Mouse (Mus musculus) left cerebral cortex, adult 9 months (tissue): ENCODE results near the gene Kcnd1.
A peak's percentile ranks its signal among the peaks of the same experiment; 100 is the strongest.
"Not testable (repeated sequence)": the region's sequence is repeated elsewhere in the genome, so short reads cannot be mapped to it uniquely, and the experiment has no call there.

Experiments
- DNase-seq, 2 experiments: peaks; one replicate each; pipeline ENCODE4 v3.0.0; 2022; ENCODE audit warnings: low spot score in 2 of 2

Kcnd1 gene

DNA sequence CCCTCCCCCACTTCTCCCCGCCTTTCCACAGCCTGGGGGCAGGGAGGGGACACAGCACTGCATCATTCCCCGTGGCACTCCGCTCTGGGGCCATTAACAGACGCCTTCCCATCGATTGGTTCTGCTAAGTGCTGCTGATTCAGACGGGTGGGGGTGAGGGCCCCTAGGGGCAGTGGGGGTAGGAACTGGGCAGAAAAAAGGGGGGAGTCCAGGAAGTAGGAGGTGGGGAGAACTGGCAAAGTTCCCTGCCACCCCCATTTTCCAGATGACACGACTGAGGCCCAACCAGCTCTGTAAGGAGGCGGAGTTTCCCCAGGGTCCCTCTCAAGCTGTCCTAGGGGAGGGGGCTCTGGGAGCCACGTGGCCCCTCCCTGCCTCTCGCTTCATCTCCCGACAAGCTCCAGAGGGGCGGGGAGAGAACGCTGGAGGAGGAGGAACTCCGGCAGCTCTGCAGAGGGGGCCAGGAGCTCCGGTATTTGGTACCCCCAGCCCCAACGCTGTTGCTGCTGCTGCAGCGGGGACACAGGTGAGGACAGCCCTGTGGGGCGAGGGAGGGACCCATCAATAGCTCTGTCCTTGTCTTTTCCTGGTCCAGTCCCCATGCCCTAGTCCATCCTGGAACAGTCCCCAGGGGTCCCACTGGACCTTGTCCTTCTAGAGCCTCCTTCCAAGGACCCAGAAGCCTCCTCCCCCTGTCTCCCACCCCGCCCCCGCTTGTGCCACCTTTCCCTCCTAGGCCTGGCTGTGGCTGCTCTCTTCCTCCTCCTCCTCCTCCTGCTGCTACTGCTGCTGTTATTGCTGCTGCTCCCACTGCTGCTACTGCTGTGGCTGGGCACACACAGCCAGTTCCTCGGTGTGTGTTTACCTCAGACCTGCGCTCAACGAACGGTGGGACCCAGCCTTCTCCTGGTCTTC is at the start of gene Kcnd1:
Gene Kcnd1, plus strand, starts transcription at position 425 of the 915 bp plus-strand sequence.
- DNase-seq: peak; percentile 24 to 26

DNA sequence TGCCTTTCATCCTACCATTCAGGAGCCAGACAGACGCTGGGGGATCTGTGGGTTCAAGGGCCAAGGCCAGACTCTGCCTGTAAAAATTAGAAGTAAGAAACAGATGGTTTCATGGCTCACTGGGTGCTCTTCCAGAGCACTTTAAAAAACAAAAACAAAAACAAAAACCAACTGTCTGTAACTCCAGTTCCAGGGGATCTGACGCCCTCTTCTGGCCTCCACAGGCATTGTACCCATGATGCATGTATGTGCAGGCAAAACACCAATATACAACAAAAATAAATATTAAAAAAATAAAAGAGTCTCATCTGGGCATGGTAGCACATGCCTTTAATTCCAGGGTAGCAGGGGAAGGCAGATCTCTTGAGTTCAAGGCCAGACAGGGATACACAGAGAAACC is 49.3 kb upstream of the Kcnd1 start:
- DNase-seq: no peak

DNA sequence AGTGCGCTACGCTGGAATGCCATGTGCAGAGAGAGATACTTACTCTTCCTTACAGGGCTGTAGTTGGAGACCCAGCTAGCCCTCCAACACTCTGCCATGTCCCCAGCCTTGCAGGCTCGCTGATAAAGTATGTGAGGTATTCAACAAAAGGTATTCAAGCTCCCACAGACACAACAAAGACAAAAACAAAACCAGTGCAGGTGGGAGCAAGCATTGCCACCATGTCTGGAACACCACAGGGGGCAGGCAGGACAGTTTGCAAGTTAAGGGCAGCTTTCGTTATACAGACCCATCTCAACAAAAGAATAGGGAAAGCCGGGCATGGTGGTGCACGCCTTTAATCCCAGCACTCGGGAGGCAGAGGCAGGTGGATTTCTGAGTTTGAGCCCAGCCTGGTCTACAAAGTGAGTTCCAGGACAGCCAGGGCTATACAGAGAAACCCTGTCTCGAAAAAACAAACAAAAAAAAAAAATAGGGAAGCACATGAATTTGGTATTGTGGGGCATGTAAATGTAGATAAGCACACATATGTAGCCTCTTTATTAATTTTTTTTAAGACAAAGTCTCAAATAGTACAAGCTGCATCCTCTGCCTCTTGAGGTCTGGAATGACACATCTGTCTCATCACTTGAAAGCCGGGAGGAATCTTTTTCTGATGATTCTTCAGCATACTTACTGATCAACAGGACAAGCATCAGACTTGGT is 46.4 kb upstream of the Kcnd1 start:
- DNase-seq: no peak

DNA sequence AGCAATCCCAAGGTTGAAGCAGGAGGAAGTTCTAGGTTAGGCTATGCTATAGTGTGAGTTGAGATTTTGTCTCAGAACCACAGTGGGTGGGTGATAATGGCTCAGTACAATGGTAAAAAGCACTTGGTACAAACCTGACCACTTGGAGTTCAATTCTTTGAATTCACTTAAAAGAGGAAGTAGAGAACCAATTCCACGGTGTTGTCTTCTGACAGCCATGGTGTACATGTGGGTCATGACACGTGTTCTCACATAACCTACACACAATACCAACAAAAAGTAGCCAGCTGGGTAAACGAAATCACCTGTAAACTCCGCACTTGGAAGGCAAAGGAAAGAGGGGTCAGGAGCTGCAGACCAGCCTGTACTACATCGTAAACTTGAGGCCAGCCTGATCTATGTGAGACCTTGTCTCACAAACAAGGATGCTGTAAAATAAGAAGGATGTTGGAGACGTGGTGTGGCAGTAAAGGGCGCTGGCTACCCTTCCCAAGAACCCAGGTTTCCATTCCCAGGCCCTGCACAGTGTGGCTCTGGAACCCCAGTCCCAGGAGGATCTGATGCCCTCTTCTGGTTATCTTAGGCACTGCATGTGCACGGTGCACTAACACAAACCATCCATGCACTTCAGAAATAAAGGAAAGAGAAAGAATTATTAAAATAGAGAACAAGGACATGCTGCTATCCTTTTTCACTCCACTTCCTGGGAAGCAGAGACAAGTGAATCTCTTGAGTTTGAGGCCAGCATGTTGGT is 45.6 kb upstream of the Kcnd1 start:
- DNase-seq: peak in 1 of 2 experiments; percentile 61

DNA sequence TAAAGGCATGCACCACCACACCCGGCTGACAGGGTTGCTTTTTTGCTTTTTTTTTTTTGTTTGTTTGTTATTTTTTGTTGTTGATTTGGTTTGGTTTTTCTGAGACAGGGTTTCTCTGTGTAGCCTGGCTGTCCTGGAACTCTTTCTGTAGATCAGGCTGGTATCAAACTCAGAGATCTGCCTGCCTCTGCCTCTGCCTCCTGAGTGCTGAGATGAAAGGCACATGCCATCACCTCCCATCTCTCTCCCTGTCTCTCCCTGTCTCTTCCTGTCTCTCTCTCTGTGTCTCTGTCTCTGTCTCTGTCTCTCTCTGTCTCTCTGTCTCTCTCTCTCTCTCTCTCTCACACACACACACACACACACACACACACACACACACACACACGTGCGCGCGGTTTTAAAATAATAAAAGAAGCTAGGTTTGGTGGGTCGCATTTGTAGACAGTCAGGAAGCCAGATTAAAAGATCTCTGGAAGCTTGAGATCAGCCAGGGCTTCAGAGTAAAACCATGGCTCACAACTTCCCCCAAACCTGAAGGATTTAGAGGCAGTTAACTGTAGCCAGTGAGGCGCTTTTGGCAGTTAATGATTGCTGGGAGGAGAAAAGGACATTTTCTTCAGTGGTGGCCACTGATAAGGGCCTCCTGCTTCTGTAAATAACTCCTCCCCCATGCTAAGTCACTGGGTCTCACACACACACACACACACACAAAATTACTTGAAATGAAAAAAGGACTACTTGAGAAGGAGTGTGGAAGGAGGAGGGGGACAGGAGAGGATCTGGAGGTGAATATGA is 43.4 kb upstream of the Kcnd1 start:
- no peak for DNase-seq

DNA sequence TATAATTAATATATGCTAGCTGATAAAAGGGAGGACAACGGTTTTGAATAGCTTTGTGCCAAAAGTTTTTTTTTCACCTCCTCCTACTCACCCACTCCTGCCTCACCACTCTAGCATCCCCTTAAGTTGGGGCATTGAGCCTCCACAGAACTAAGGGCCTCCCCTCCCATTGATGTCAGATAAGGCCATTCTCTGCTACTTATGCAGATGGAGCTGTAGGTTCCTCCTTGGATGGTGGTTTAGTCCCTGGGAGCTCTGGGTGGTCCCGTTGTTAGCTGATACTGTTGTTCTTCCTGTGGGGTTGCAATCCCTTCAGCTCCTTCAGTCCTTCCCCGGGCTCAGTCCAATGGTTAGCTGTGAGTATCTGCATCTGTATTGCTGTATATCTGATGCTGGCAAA is 42.8 kb upstream of the Kcnd1 start:
- DNase-seq: no peak

DNA sequence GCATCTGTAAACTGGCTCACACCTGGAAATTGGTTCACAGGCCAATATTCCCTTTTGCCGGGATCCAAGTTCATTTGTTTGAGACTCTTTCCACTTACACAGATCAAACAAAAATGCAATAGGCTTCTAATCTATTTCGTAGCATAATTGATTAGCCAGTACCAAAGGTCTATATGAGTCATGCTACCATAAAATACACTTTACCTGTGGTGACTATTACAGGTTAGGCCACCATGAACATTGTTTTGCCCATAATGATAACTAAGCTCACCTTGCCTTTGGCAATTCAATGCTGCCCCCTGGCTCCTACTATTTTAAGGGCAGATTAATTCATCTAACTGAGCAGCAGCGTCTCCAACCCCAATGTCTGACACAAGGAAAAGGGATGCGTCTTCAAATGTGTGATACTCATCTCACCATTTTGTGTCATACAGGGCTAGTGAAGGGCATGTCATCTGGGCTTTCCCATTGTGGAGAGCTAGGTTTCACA is 39.4 kb upstream of the Kcnd1 start:
- DNase-seq: no peak

DNA sequence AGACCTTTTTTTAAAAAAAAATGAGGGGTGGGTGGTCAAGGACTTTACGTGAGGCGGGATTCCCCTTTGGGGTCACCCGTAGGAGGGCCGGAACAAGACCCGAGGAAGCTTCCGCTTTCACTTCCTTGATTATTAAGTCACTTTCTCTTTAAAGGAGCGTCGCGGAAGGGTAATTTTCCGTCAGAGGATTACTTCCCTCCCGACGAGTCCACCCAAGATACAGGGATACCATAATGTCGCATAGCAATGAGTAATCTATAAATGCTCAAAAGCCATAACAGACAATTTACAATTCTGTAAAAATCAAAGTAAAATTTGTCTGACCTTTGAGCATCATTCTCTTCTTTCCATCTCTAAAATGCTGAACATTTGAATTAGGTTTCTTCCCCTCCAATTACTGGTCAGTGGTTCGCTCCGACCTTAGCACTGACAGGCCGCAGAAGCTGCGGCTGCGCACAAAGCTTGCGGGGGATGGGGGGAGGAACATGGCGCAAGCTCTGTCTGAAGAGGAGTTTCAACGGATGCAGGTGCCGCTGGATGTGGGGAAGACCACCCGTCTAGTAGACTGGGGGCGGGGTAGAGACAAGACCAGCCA is 32.5 kb upstream of the Kcnd1 start, which contains the start of gene Gripap1:
Gene Gripap1, plus strand, starts transcription at position 224 of the 595 bp plus-strand sequence.
- DNase-seq: peak; percentile 61 to 73

DNA sequence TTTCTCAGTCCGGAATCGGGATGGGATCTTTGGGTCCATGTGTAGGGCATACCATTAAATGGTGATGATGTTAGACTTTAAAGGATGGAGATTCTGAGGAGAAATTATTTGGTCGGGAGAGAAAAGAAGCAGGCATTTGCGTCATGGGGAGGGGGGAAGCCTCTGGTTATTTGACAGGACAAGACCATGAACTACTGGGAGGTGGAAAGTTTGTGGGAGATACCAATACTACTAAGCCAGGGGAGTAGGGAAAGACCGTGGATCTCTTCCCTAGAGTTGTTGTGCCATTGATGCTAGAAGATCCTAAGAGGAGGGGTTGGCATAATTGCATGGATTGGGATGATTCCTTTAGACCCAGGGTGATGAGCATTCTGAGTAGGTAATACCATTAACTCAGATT is 31.8 kb upstream of the Kcnd1 start:
- DNase-seq: no peak

DNA sequence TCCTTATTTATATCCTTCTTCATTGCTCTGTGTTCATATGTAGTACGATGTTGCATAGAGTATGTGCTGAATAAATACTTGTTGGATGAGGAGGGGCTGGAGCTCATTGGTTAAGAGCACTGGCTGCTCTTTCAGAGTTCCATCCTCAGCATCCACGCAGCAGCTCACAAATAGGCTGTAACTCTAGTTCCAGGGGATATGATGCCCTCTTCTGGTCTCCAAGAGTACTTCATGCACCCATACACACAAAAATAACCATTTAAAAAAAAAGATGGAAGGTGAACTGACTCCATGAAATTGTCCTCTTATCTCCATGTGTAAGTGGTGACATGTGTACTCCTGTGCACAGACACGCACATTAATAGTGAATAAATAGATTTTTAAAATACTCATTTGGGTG is 28.7 kb upstream of the Kcnd1 start:
- no peak for DNase-seq

DNA sequence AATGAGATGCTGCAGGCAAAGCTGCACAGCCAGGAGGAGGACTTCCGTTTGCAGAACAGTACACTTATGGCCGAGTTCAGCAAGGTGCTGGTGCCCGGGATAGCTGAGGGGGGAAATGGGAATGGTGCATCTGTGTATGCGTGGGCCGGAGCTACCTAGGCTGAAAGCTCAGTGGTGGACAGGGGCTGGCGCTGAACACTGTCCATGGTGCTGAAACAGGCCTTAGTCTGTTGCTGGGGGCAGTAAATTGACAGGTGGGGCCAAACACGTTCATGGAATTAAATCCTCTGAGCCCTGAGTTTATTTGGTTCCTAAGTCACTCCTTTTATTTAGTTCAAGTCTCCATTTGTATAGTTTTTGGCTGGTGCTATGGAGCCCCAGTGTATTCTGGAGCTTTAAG is 27.1 kb upstream of the Kcnd1 start:
- no peak for DNase-seq

DNA sequence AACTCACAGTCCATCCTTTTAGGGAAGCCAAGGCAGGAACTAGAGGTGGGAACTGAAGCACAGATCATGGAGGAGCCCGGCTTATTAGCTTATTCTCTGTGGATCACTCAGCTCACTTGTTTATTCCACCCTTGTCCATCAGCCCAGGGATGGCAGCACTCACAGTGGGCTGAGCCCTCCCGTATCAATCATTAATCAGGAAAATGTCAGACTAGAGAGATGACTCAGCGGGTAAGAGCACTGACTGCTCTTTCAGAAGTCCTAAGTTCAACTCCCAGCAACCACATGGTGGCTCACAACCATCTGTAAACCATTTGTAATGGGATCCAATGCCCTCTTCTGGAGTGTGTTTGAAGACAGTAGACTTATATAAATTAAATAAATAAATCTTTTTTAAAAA is 24.8 kb upstream of the Kcnd1 start:
- DNase-seq: no peak

DNA sequence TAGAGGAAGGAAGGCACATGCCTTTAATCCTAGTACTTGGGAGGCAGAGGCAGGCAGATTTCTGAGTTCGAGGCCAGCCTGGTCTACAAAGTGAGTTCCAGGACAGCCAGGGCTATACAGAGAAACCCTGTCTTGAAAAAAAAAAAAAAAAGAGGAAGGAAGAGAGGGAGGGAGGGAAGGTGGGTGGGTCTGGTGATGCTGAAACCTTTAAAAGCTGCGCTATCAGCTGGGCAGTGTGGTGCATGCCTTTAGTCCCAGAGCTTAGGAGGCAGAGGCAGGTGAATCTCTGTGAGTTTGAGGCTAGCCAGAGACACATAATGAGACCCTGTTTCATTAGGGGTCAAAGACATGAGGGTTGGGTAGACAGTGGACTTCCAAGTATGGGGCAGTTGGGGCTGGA is 19.9 kb upstream of the Kcnd1 start:
- not testable (repeated sequence) for DNase-seq

DNA sequence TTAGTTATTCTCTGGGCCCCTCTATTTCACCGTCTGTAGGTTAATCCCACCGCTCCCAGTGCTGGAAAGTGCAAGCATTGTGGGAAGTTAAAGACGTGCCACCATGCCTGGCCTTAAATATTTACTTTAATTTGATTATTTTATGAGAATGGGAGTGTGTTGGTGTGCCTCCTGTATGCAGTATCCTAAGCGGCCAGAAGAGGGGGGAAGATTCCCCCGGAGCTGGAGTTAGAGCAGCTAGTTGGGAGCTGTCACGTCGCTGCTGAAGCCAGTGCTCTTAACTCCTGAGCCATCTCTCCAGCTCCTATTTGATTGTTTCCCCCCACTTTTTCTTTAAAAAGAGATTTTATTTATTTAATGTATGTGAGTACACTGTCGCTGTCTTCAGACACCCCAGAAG is 7.1 kb upstream of the Kcnd1 start:
- DNase-seq: not testable (repeated sequence)

DNA sequence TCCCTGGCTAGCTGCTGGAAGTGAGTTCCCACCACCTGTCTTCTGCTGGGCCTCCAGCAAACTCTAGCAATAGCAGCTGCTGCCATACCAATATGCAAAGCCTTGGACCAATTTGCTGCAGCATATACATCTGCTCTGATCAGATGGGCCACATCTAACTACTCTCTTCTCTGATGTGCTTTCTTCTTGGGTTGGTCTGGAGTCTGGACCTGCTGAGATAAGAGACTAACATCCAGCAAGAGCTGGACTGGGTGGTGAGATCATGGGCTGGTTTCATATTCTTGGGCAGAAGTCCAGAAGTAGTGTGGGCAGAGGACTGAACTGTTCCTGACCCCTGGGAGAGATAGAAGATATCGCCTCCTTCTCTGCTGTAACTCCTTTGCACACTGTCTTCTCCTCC is 15.1 kb downstream of the Kcnd1 start:
- DNase-seq: no peak

DNA sequence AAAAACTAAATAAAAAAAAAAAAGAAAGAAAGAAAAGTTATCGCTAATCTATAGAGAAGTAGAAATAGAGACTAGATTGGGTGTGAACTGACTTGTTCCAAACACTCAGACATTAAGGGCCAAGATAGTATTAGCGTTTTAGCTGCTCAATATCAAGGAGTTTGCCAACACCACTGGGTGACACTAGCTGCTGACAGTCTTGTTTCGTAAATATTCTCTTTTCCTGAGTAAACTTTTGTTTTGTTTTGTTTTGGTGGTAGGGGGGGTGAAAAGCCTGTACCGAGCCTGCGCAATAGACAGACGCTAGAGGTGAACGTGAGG is 18.7 kb downstream of the Kcnd1 start:
- no peak for DNase-seq

DNA sequence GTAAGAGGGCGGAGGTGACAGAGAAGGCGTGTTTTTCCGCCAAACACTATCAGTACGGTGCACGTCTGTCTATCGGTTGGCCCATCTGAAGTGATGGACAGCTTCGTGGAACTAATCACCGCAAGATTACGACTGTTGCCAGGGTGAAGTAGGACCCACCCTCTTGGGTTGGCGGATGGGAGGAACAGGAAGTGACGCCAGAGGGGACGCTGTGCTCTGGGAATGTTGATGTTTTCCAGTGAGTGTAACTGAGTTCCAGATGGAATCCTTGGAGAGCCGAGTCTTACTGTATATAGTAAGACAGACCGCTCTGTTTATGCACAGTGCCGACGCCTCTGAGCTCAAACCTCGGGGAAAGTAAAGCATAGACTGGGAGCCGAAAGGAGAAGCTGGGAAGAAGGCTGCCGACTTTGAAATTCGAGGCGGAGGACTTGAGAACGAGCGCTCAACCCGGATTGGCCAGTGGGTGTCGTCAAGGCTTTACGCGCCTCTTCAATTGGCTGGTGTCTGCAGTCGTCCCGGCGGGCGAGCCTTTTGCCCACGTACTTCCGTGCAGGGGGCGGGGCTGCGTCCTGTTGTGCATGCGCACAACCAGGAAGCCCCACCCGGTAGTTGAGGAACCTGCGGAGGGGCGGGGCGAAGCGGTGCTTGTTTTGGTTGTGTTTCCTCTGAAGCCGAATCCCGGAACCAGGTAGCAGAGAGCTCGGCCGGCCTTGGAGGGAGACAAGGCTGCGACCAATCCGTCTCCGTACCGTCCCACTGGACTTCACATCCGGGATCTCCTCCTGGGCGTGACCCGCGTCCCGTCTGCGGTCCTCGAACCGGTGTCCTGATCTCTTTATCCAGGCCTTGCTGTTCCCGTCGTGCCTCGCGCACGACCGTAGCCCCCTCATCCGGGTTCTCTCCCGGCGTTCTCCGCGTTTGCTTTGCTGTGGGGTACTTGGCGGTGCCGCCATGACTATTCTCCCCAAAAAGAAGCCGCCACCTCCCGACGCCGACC is 19.4 kb downstream of the Kcnd1 start, which contains the start of gene Otud5:
Gene Otud5, plus strand, starts transcription at position 202 of the 1,000 bp plus-strand sequence.
- DNase-seq: peak; percentile 92 to 94

DNA sequence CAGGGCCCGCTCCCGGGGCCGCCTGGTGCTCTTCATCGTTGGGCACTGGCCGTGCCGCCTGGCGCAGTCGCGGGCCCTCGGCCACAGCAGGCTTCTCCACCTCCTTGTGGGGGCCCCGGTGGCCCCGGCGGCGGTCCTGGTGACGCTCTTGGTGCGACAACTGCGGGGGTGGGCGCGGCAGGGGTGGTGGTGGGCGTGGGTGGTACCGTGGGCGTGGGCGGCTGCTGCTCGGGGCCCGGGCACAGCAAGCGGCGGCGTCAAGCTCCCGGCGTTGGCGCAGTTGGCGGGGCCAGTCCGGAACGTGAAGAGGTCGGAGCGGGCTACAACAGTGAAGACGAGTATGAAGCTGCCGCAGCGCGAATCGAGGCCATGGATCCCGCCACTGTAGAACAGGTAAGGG is 20.2 kb downstream of the Kcnd1 start:
- no peak for DNase-seq

DNA sequence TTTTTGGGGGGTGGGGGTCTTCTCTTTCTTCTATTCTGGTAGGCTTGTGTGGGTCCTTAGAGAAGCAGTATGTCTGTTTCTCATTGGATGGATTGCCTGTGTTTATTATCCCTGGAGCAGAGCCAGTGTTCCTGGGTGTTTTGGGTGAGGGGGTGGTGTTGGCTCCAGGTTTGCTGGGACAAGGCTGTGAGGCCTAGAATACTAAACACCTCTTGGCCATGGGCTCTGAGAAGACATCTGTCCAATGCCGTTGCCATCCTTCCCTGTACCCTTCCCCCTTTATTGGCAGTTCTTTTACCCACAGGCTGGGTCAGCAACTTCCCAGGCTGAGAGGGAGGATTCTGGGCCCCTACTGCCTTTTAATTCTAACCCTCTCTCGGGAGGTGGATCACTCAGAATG is 25.8 kb downstream of the Kcnd1 start:
- DNase-seq: peak in 1 of 2 experiments; percentile 9

DNA sequence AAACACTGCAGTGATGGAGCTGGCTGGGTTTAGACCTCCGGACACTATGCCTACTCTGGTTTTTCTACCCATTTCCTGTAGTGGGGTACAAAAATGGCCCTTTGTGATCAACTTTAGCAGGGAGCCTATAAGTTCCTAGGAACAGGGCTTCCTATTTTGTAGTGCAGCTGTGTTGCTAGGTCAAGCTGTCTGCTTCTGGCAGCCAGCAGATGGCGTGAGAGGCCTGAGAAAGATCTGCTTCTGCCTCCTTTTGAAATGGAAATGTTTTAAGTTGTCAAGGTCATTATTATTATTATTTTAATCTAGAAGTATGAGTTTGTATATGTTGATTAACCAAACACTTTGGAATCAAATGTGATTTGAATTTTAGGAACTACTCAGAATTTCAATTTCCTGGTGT is 32.5 kb downstream of the Kcnd1 start:
- DNase-seq: peak in 1 of 2 experiments; percentile 41
